Mouse (Mus musculus) neutrophil, adult 5-6 weeks (primary cell): ENCODE results near the gene Atp1a3. TPM values are rescaled to one million over a fixed set of nuclear protein-coding genes. Genes with fewer than 3 reads are reported as not detected.

Experiments used
- ATAC-seq: fragments of 151-379, 151-347 bp; 2 replicates; pipeline ENCODE4 v1.8.0; 2017; ENCODE audit warnings: mild to moderate bottlenecking, moderate TSS enrichment; ENCODE audit not compliant: insufficient number of reproducible peaks, poor library complexity, low FRiP score, severe bottlenecking; ENCODE audit errors: extremely low read depth
- total RNA-seq: library from RNA; stranded (forward); fragments of 200-1000 nt; gene quantifications from 2 replicates; pipeline ENCODE4 v1.2.3, GENCODE M21; 2017

Atp1a3 gene
- total RNA-seq, 1 experiment from 2014 or later: 66.9 TPM

GRCm38 (mm10) chr7:24971261-24971971 is 34.3 kb downstream of the Atp1a3 start:
- peak; percentile 27; the same call in 1 of the 2 replicates for ATAC-seq

GRCm38 (mm10) chr7:24970341-24970740 is 35.4 kb downstream of the Atp1a3 start:
- ATAC-seq: no peak

- ATAC-seq: no peak
Observed at GRCm38 (mm10) chr7:24969805-24970204, 36.0 kb downstream of the Atp1a3 start.

- no peak for ATAC-seq
Observed at GRCm38 (mm10) chr7:24968463-24968862, 37.3 kb downstream of the Atp1a3 start.

- ATAC-seq: no peak
Observed at GRCm38 (mm10) chr7:24967966-24968365, 37.8 kb downstream of the Atp1a3 start.

GRCm38 (mm10) chr7:24964897-24965535 is 40.7 kb downstream of the Atp1a3 start:
- peak; percentile 73 for ATAC-seq

GRCm38 (mm10) chr7:24964288-24964687 is 41.5 kb downstream of the Atp1a3 start:
- ATAC-seq: no peak

- ATAC-seq: no peak
Observed at GRCm38 (mm10) chr7:24955226-24955625, 50.5 kb downstream of the Atp1a3 start.

GRCm38 (mm10) chr7:24954450-24954849 is 51.3 kb downstream of the Atp1a3 start:
- peak; percentile 82 for ATAC-seq

GRCm38 (mm10) chr7:24953966-24954365 is 51.8 kb downstream of the Atp1a3 start:
- ATAC-seq: no peak

GRCm38 (mm10) chr7:24949958-24950623 is 55.7 kb downstream of the Atp1a3 start:
- peak; percentile 51; the same call in 1 of the 2 replicates for ATAC-seq

- ATAC-seq: no peak
Observed at GRCm38 (mm10) chr7:24948774-24949173, 57.0 kb downstream of the Atp1a3 start.

GRCm38 (mm10) chr7:24947316-24948048 is 58.3 kb downstream of the Atp1a3 start:
- ATAC-seq: no peak

- no peak for ATAC-seq
Observed at GRCm38 (mm10) chr7:24944257-24944950, 61.4 kb downstream of the Atp1a3 start, which contains the start of gene Gm4881. TSS of gene Gm4881 (minus strand) at chr7:24944494.

GRCm38 (mm10) chr7:24943641-24944040 is 62.1 kb downstream of the Atp1a3 start:
- no peak for ATAC-seq

GRCm38 (mm10) chr7:24931651-24932050 is 74.1 kb downstream of the Atp1a3 start:
- no peak for ATAC-seq

- no peak for ATAC-seq
Observed at GRCm38 (mm10) chr7:24930475-24930874, 75.3 kb downstream of the Atp1a3 start.
